Mouse (Mus musculus) embryo, embryonic 10 days (tissue): ENCODE measurements at regions not wholly inside any gene's neighbourhood (a gene's known extent, or its start where the extent isn't known, plus 50 kb on each side); places are given as distances from the start of the nearest gene placed in this dataset.

Source experiments
- DNase-seq: peaks from one replicate; pipeline ENCODE4 v3.0.0-alpha.2; 2015; ENCODE audit warnings: low spot score

DNA sequence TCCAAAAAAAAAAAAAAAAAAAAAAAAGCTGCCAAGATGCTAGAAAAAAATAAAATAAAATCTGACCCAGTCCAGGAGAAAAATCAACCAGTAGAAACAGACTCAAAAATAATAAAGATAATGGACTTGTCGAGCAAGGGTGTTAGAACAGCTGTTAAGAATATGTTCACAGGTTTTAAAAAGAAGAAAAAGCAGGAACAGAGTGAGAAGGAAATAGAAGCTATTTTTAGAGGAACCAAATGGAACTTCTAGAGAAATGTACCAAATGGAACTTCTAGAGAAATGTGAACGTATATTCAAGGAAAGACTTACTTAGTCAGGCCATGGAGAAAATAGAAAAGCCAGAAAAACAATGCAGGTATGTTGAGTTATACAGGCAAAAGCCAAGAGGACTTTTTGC lies 662.4 kb upstream of the Jmjd1c start:
- DNase-seq, result no peak

DNA sequence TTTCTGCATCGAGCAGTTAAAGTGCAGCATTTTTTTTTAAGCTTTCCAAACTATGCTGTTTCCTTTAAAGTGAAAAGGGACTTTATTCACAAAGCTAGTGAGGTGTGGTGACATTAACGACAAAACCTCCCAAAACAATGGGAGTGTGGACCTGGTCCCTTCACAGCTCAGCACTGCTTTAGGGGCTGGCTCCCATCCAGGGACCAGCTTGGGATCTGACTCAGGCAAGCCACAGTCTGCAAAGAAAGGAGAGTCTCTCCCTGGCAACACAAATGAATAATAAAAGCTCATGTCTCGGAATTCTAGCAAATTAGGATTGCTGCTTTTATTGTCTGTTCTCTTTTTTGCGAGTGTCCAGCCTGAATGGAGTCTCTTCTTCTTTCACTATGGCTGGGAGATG lies 625.2 kb upstream of the Jmjd1c start:
- no peak for DNase-seq

DNA sequence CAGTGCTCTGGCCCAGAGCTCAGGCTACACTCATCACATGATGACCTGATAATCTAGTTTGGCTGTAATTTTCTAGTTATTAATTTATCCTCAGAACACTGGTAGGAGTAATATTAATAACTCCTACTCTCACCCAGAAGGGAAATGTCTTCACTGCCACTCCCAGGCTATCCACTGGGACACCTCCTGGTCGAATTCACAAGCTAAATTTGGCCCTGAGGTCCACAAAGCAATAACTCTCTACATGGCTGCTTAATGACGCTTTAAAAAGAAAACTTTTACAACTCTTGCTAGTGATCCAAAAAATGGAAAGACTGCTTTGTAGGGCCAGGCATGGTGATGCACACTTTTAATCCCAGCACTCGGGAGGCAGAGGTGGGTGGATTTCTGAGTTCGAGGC lies 623.9 kb upstream of the Jmjd1c start:
- DNase-seq, result no peak

DNA sequence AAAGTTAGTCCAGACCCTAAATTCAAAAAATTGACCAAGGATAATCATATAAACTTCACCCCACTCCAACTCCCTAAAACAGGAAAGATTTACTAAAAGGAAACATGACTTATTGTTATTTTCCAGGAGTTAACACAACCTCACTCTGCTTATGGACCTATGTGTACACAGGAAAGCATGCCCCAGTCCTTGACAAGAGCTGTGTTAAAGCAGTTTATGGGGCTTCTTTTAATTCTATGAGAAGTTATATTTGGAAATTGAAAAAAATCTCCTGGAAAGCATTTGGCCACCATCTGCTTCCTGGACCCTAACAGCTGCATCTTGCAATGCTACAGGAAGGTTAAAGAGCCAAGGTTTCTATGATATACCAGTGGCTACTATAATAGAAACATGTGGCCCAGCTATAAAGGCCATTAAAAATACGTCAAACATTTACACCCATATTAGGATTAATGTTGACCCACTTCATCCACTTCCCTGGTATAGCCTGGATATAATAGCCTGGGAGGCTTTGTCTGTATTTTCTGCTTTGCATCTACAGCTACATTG lies 620.7 kb upstream of the Jmjd1c start:
- DNase-seq, result no peak

DNA sequence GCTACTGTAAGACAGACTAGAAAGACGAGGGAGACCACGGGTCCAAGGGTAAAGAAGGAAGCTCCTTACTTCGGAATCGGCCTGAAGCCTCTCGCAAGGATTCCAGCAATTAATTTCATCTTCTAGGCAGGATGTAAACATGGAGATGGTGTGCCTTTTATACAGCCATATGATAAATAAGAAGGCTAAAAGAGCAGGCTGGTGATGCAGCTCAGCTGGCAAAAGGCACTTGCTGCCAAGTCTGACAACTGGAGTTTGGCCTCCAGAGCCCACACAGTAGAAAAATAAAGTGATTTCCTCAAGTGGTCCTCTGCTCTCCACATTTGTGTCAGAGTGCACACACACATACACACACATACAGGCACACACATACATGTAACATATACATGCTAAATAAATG lies 605.1 kb upstream of the Jmjd1c start:
- DNase-seq, result no peak

DNA sequence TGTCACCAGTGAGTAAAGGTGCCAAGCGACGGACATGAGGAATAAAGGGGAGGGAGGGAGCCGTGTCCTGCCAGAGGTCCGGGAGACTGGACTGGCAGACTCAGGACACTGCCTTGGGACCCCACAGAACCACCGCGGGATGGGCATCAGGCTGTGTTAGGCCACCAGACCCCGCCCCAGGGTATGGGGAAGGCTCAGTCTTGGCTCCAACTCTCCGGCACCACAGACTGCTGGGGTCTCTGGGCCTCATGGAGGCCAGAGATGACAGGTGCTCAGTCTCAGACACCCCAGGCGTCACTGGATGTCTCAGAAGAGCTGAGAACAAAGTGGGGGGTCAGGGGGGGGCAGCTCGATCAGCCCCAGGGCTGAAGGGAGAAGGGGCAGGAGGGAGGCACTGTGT lies 604.1 kb upstream of the Jmjd1c start:
- no peak for DNase-seq

DNA sequence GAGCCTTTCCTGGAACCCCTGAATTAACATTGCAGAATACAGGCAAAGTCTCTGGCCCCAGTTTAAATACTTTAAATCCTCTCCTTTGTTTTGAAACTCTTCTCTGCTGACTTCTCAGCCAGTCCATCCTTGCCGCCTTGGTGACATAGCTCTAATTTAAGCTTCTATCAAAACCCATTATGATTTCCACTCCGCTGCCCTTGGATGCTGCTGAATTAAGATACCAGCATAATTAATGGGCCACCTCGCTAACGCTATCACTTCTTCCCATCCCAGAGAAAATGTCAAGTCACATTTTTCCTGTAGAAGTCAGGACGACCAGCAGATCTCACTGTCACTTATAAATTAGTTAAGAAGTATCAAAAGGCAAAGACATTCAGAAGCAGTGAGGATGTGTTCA lies 556.1 kb upstream of the Jmjd1c start:
- no peak for DNase-seq

DNA sequence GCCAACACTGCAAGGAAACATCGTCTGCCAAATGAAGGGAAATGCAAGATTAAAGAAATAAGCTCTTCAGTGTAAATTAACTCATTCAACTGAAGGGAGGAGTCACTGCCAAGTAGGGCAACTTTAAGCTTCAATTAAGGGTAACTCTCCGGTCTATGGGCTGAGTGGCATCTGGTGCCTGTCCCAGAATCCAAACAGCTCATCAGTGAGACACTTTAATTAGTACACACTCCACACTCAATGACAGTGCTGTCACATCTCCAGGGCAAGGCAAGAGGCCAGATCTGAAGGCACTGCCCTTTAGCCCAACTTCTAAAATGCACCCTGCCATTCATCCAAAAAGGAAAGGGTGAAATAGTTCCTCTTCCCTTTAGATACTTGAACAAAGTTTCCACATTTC lies 549.3 kb upstream of the Jmjd1c start:
- no peak for DNase-seq

DNA sequence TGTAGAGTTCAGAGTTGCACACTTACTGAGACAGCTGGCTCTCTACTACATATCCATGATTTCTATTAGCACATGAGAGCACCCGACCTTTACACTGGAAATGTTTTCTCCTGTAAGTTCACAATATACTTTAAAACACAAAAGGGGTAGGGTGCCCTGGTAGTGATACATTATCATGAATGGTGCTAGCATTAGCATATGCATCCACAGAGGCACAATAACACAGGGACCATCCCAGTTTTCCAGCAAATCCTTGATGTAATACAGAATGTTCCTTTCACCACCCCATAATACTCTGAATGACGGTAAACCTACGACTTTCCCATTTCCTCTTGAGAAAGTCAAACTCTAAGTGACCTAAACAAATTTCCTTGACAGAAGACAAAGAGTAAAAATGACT lies 548.3 kb upstream of the Jmjd1c start:
- DNase-seq, result no peak

DNA sequence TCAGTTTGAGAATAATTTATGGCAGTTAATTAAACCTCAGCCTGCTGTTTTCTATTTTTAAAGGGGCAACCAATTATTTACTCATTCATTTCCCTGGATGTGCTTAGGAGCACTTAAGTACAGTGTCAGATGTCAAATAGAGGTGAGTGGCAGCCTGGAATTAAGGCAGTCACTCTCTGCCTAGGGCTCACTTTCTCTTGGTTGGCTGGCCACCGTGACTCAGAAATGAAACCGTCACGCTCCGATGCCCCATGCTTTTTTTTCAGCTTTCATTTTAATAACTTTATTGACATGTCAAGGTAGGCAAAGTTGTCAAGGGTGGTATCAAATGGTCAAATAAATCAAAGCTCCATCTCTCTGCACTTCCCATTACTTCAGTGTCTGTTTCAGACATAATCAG lies 547.9 kb upstream of the Jmjd1c start:
- peak; percentile 6 for DNase-seq

DNA sequence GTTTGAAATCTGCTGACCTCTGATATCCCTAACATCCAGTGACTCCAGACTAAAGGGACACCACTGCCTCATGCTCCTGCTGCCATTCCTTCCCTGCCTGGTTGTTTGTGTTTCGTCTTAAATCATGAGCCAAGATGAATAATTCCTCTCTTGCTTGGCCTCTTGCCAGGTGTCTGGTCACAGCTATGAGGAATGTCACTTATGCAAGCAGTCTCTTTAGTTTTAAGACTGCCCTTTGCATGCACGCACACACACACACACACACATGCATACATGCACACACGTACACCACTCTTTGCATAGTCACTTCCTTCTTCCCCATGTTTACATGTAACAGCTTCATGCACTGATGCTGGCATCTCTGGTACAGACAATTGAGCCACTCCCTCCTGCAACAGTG lies 543.0 kb upstream of the Jmjd1c start:
- DNase-seq, result no peak

DNA sequence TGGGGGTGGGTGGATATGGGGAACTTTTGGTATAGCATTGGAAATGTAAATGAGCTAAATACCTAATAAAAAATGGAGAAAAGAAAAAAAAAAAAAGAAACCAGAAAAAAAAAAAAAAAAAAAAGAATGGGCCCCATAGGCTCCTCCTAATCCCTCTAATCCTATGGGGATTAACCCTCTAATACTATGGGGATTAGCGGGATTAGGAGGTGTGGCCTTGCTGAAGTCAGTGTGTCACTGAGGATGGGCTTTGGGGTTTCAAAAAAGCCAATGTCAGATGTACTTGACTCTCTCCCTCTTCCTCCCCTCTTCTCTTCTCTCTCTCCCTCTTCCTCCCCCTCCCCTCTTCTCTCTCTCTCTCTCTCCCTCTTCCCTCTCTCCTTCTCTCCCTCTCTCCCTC lies 541.7 kb upstream of the Jmjd1c start:
- no peak for DNase-seq

DNA sequence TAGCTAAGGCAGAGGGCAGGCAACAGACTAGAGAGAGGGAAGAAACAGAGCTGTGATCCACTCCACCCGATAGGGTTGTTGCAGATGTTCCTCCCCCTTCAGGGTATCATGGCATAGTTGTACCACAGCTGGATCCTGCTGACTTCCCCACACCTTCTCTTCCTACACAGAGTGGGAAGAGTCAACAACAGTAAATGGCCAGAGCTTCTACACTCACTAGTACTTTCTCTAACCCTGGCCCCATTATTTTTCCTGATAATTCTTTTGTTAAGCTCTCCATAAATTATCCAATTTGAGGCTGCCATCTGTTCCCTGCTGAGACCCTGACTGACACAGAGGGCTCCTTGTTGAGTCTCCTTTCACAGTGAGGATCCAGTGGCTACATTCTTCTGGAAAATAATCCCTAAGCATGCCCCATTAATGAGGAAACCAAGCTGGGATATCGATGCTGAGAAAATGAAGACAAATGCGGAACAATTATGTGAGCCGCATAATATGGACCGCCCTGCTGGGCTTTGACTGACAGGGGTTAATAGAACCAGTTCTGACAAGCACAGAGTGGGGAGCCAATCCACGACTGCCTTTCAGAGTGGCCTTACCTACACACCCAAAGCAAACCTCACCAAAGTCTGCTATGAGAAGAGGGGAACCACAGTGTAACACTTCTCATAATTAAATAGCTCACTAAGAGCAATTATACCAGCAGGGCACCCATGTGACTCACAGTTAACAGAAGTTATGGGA lies 537.7 kb upstream of the Jmjd1c start:
- DNase-seq, result no peak

DNA sequence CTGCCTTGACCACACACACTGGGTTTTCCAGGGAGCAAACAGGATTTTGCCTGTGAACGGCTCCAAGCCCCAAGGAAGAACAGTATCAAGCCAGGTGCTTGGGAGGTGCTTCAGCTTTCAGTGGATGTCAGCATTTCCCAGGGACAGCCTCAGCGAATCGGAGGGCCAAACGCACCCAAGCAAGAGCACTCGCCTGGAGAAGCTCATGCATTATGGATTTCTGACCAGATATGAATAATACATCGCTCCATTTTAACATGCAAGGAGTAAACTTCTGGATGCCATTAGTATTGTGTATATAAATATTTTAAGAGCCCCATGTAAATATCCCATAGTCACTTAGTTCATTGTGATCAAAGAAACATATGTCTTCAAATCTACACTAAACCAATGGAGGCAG lies 530.6 kb upstream of the Jmjd1c start:
- no peak for DNase-seq

DNA sequence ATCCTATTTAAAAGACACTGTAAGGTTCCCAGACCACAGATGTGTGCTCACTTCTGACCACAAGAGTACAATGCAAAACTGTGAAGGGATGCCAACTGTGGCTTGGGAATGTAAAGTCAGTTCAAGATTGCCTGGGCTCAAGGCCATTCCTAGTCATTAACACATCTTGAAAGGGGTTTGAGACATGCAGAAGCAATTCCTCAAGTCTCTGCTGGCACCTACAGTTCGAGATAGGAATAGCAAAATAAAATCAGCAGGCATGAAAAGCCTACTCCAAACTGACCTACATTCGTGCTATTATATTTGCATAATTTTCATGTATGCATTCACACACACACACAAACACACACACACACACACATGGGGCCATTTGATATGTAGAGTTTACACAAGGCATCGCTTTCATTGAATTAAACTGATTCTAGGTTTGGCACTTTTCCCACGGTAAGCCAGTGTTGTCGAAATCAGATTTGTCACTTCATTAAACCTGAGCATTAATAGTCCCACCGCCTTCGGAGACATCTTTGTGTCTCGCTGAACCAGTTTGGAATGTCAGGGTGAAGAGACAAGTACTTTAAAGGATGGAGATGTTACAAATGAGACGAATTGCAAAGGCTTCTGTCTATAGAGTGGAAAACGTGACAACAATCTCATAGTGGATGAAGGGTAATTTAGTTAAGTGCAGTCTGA lies 520.9 kb upstream of the Jmjd1c start:
- DNase-seq, result peak; percentile 37

DNA sequence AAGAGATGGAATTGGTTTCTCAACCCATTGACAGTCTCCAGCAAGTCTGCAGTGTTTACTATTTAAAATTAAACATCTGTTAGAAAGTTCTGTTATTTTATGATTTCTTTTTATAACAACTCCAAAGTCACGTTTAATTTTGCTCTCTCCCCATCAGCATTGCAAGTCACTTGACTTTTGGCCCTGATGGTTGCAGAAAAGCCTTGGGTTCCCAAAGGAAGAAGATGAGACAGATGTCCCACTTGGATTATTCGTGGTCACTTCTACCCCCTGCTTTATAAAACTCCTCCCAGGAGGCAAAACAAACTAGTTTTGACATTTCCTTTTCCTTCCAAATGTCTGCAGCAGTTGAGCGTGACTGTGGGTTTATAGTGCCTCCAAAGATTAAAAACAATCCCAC lies 502.9 kb upstream of the Jmjd1c start:
- no peak for DNase-seq

DNA sequence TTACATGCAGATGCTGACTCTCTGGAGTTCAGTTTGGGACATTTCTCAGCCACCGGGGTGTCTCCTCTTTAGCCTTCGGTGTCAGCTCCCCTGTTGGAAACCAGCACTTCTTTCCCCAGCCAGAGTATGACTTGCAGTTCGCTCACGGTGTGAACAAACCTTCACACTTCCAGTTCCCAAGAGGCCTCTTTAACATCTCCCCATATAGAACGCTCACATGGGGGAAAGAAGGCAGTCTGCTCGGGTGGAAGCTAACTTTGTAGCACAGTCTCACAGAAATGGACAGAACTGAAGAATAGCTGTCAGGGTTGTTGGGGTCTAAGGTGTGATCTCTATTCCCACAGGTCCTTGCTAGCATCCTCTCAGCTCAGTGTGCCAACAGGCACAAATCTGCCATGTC lies 502.4 kb upstream of the Jmjd1c start:
- DNase-seq, result no peak

DNA sequence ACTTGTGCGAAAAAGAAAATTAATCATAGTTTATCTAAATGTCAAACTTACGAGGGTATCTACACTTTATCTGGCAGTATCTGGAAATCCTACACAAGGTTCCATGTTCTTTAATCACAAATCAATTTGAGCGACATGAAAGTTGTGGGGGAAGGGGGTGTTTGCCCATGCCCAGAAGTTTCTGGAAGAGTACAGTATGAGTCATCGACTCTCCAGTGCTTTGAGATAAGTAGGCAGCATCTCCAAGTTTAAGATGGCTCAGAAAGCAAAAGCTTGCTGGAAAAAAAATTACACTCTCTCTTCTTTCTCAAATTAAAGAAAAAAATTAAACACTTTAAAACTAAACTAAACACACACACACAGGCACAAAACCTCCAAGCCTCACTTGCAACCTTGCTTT lies 498.0 kb upstream of the Jmjd1c start:
- DNase-seq, result no peak

DNA sequence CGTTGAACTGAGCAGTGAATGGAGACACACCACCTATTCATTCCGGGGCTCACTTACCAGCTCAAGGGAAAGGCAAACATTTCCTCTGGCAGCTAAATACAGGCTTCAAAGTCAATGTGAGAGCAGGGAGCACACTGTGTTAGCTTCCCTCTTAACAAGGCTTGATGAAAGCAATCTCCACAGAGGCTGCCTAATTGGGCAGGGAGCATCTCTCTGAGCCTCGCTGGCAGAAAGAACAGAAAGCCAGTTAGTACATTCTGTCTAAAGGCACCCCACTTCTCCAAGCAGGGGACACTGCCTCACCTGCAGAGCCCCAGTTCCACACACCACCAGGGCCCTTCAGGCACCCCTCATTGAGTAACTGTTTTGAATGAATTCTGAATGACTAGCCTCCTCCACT lies 488.8 kb upstream of the Jmjd1c start:
- no peak for DNase-seq

DNA sequence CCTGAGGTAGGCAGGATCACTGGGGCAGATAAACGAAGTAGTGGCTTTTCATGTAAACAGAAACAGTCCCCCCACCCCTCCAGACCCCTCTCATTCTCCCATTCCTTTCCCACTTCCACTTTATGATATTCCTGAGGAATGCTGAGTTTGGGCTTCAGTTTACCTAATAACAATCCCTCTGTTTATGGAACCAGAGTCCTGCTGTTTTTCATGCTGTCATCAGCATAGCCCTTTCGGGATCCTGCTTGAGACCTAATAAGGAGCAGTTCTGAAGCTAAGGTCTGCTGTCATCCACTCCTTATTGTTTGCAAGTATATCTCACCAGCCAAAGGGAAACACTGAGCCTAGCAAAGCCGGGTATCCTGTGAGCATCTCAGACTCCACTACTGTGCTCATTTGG lies 479.6 kb upstream of the Jmjd1c start:
- DNase-seq, result no peak

DNA sequence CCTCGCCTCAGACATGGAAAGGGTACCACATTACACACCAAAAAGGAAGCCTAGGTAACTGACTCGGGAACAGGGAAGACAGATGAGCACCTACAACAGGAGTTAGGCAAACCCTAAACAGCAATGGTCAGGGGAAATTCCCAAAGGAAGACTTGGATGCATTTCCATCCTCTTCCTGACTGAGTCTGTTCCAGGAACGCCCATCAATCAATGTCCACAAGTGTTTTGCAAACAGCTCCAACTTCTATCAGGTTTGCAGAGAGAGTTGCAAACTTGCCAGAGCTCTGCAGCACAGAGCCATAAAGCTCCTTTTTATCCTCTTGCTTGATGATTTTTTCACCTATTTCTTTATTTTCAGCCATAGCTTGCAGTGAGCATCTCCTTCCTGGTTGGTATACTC lies 464.9 kb upstream of the Jmjd1c start:
- DNase-seq, result no peak

DNA sequence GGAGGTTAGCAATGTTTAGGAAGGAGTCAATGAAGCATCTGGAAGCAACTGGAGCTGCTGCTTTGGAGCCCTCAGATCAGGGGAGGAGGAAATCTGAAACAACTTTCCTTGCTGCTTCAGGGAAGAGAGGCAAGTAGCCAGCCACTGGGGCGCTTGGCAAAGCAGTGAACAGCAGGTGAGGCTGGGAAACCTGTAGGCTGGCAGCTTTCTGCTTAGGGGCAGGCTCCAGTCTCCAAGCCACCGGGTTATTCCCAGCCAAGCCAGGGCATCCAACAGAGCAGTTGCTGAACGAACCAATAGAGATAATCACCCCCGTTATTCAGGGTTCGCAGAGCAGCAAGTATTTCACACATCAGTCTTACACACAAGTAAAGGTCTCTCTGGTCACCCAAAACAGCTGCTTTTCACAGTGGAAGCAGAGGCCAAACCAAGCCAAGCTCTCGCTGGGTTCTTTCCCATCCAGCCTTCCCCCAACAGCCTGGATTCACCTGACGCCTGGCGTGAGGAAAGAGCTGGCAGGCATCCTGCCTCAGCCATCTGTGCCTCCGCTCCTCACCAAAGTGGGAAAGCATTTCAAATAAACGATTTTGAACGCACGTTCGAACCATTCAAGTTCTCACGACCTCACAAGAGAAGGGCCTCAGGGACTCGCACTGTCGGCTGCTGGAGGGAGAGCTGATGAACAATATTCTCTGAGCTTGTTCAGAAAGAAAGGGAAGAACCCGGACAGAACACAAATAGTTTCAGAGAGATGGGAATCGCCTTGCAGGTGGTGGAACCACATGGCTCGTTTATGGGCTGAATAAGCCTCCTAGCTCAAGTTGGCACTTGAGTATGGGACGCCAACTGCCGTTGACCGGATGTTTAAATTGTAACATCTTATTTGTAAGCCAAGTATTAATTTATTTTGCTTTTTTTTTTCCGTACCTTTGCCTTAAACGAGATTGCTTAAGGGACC lies 454.8 kb upstream of the Jmjd1c start:
- DNase-seq, result no peak

DNA sequence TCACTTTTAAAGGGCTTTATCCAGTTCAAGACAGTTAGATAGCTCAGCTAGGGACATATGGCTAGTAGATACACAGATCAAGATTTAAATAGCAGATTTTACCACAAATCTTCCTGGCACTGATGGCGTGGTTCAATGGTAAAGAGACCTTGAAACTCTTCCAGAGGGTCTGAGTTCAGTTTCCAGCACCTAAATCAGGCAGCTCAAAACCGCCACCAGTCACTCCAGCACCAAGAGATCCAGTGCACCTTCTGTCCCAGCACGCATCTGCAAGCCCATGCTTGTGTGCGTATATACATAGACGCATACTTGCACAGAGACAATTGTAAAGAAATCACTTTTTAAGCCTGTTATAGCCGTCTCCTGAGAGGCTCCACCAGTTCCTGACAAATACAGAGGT lies 454.0 kb upstream of the Jmjd1c start:
- no peak for DNase-seq
